Mouse (Mus musculus) lung, adult 2 months (tissue): ENCODE results near the gene Exosc5.

Source experiments
- CTCF ChIP-seq: fragments of 200-500 bp; IDR thresholded peaks from 2 replicates; pipeline ENCODE4 v1.5.1; 2011; ENCODE audit warnings: mild to moderate bottlenecking, low read length, control low read depth; ENCODE audit not compliant: insufficient read depth
- POLR2A ChIP-seq: fragments of 200-500 bp; IDR thresholded peaks from 2 replicates; pipeline ENCODE4 v1.6.1; 2011; ENCODE audit warnings: low read depth, mild to moderate bottlenecking, control low read depth, low read length, borderline replicate concordance; ENCODE audit errors: extremely low read depth

GRCm38 (mm10) chr7:25702350-25702749 lies 43.4 kb downstream of the Exosc5 start:
- TF ChIP-seq CTCF (no peak), POLR2A (no peak)
